Mouse (Mus musculus): ENCODE data around the gene Fam181a.

Gene Fam181a

DNA sequence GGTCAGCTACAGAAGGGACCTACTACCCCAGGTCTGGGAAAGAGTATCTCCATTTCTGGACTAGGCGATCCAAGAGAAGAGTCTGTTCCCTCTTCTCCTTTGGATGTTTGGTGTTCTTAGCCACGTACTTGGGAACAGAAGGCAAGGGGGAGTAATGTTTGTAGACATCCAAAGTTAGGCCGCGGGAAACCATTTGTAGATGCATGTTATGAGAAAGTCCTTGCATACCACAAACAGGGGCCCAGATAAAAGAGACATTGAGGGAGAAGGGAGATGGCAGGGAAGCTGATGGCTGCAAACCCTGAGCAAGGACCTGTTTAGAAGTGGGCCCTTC is 45.6 kb downstream of the Fam181a start:
- DNase-seq (ENCODE audit: low read depth) = no peak

- no peak for DNase-seq (ENCODE audit: low read depth)
These were observed 47.4 kb downstream of the Fam181a start for GRCm38 (mm10) chr12:103358216-103358615.

DNA sequence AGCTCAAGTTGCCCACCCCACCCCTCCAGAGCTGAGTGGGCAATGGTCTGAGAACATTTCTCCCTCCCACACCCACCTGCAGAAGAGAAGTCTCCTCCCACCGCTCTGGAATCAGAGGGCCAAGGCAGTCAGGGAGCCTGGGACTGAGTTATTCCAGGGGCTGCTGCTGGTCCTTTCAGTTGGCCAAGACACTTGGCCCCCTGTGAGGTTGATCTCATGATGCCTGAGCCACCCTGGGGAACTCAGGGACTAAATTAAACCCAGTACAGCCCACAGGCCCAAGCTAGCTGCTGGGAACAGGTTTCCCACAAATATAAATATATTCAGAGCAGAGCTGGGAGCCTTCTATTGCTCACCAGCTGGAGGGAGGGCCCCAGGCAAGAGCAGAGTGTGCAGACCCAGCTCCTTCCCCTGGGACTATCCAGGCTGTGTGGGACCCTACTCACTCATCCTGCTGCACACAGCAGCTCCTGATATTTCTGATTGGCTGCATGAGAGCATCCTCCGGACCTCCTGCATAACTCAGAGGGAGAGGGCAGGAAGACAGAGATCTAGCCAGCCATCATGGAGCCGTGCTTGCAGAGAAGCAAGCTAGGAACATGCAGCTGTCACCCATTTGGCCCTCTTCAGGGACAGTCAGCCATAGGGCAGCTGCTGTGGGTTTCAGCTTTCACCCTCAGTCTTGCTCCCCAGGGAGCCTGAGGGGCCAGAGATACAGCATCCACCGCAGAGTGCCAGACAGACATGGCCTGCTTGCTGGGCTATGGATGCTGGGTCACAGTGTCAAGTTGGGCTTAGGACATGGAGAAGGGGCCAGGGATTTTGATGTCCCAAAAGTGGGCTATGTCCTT is 48.4 kb downstream of the Fam181a start:
- no peak for DNase-seq (ENCODE audit: low read depth)

- no peak for DNase-seq (ENCODE audit: low read depth)
These were observed 50.0 kb downstream of the Fam181a start for GRCm38 (mm10) chr12:103360812-103361211.

DNA sequence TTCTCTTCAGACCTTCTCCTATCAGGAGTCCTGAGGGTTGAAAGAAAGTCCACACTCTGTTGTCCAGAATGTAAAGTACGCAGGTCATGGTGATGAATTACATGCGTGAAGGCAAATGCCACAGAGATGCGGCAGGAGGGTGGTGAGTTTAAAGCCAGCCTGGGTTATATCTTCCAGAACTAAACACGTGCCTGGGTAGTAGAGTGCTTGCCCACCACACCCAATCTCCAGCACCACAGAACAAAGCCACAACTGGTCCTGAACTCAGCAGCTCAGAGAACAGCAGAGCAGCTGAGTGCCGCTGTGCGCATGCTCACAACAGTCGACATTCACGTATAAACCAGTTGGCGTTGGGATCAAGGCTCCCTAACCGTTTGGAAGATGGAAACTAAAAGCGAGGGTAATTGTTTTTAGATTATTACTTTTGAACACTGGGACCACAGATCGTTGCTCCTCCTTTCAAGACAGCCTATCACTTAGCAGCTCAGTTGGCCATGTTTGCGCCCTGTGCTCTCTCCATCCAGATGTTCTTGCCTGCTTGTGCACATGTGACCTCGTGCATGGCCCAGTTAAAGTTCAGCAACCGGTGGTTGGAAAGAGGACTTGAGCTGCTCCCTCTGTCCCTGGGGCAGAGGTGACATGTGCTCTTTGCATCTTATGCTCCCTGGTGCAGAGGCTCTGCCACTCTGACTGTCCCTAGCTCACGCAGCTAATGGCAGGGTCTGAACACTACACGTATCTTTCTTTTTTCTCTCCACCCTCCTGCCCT is 50.9 kb downstream of the Fam181a start:
- no peak for DNase-seq (ENCODE audit: low read depth)

- no peak for DNase-seq (ENCODE audit: low read depth)
These were observed 51.6 kb downstream of the Fam181a start for GRCm38 (mm10) chr12:103362336-103362735.

Data from NIH3T3 (cell line).